Mouse (Mus musculus): ENCODE results near the gene Tomt. TPM values are rescaled to one million over a fixed set of nuclear protein-coding genes. Genes with fewer than 3 reads are reported as not detected.

Gene Tomt
- total RNA-seq, 2 experiments from 2014 or later: not detected

DNA sequence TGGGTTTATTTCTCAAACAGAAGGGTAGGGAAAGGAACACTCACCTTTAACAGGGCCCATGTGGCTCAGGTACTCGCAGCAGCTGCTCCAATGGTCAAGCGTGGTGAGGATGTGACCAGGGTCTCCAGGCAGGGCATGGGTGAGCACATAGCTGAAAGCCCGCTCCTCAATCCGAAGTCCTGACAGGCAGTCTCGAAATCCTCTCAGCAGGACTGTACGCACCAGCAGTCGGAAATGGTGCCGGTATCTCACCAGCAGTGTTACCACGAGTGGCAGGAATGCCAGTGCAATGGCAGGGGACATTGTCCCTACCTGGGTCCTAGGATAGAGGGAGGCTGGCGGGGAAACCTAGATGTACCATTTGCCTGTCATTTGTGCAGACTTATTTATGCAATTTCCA, 4.2 kb downstream of the Tomt start:
- no peak for DNase-seq

DNA sequence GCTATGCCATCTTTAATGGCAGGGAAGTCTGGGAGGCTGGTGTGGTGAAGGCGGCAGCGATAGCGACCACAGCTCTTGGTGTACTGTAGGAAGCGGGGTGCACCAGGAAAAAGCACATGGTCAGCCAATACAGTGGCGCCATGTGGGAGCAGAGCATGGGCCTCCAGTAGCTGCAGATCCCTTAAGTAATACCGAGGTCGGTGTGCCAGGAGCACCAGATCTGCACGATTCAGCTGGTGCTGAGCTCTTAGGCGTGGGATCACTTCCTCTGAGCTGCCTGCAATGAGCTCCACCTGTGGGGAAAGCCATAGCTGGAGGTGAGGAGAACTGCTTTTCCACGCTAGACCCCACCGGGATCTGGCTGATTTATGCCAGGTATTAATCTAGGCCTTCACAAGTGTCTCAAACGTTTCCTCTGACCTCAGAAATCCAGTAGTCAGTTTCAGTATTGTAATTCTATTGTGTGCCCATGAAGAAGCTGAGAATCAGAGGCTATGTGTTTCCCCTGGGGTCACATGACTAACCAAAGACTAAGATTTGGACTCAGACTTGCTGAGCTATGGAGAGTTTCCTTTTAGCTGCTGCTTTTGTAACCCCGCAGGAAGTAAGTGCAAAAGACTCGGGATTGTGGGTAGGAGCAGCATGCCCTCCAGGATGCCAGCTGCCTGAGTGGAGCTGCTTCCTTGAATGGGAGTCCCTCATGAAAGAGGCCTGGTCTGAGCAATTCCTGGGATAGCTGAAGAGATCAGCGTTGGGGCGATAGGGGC, 5.6 kb downstream of the Tomt start:
- DNase-seq: peak in 1 of 2 experiments; percentile 61

DNA sequence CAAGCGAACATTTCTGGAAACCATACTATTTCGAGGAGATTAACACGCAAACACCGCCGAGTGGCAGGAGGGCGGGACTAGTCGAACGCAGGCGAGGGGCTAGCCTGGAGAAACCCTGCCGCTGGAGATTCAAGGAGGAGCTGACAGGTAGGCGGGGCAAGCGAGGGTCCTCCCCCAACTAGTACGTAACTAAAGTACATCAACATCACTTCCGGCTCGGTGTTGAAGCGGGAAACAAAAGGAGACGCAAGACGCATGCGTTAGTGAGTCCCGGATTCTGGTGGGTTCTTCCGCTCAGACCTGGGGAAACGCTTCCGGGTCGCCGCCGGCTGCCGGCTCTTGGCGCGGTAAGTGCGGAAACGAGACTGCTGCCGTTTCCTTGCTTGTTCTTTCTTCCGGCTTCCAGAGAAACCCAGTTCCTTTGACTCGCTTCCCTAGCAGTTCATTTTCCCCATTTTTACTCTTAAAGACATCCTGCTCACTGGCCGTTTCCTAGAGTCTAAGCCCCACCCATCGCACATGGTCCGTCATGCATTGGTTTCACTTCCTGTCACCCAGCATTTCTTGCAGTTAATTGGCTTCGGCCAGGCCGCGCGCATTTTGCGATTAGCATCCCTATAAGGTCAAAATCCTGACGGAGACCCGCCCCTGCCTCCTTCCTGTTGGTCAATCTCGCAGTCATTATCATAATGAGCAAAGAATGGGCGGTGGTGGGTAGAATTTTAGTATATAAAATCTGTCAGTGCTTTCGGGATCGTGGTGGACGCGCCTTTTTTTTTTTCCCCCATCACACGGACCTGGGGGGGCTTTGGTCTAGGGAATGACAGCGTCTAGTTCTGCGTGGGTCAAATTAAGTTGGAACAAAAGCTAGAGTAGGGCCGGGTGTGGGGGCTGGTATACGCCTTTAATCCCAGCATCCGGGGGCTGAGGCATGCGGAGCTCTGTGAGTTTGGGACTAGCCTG, 9.8 kb downstream of the Tomt start:
- peak; percentile 97 to 99 for DNase-seq

DNA sequence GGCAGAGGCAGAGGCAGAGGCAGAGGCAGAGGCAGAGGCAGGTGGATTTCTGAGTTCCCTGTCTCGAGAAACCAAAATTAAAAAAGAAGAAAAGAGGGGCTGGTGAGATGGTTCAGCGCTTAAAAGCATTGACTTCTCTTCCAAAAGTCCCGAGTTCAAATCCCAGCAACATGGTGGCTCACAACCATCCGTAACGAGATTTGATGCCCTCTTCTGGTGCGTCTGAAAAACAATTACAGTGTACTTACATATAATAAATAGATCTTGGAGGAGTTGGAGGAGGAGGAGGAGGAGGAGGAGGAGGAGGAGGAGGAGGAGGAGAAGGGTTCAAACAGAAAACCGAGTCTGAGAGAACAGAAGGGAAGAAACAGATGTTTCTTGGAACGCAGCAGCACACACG, 10.5 kb downstream of the Tomt start:
- DNase-seq: peak in 1 of 2 experiments; percentile 26

DNA sequence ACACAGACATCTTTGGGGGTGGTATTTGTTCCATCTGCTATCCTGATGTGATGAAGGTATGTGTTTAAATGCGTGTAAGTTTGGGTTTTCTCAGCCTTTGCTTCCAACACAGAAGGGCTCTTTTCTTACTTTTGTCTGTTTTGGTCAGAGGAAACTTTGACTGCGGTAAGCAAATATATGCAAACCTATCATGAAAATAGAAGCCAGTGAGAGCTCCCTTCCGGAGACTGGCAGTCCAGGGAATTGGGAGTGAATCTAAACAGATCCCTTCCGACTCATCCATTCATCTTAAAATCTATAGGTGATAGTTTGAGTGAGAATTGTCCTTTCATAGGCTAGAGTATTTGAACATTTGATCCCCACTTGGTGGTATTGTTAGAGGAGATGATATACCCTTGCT, 17.7 kb downstream of the Tomt start:
- no peak for DNase-seq

DNA sequence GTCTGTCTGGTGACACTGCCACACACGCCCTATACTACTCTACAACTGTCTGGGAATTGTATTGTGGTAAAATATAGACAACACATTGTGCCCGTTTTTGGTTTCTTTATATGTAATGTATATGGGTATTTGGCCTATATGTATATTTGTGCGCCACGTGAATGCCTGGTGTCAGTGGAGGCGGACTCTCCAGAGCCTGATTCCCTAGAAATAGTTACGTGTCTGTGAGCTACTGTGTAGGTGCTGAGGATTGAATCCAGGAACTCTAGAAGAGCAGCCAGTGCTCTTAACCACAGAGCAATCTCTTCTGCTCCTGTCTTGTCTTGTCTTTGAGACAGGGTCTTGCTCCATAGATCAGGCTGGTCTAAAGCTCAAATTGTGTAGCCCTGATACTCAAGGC, 19.9 kb downstream of the Tomt start:
- no peak for DNase-seq

DNA sequence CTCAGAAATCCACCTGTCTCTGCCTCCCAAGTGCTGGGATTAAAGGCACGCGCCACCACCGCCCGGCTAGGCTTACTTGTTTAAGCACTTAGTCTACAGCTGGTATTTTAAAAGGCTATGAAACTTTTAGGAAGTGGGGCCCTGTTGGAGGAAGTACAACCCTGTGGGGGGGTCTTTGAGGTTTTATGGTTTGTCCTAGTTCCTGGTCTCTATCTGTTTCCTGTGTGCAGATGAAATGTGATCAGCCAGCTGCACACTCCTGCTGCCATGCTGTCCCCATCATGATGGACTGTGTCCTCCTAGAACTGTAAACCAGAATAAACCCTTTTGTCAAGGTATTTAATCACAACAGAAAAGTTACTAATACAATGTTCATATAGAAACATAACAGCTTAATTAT, 22.0 kb downstream of the Tomt start:
- DNase-seq: no peak

DNA sequence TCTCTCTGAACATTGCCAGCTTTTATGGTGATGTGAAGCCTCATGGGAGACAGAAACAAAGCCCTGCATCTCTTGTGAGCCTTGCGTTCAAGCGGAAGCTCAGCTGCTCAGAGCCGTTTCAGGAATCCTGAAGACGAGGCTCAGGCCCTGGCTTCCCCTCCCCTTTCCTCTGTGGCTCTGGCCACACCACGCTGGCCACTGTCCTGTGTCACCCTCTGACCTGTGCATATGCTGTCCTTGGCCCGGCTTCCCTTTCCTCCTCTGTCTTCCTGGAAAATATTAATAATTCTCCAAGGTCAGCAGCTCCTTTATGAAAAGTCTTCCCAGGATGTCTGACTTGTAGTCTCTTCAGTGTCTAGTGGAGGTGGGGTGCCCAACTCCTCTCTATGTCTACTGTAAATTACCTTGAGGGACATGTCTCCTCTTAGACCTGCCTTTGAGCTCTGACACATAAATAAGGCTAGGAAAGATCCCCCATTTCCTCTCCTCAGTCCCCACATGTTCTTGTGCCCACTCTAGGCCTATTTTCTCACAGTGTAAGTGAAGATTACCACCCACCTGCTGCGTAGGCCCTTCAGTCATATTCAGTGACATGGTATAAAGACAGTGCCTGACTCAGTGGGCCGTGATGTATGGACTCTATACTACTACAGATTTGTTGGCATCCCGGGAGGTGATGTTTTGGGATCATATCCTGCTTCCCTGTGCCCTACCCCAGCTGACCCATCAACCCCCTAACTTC, 23.6 kb downstream of the Tomt start:
- no peak for DNase-seq

DNA sequence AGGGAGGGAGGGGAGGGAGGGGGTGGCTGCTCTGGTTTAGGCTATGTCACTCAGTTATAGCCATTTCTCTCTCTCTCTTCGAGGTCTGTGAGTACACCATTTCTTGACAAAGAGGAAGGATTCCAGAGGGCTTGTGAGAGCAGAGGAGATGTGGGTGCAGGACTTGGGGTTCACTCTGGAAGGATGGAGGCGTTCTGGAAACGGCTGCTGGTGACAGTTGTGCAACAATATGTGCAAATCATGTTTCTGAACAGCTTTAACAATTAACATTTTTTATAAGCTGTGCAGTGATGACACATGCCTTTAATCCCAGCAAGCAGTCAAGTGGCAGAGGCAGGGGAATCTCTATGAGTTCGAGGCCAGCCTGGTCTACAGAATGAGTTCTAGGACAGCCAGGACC, 25.3 kb downstream of the Tomt start:
- no peak for DNase-seq

DNA sequence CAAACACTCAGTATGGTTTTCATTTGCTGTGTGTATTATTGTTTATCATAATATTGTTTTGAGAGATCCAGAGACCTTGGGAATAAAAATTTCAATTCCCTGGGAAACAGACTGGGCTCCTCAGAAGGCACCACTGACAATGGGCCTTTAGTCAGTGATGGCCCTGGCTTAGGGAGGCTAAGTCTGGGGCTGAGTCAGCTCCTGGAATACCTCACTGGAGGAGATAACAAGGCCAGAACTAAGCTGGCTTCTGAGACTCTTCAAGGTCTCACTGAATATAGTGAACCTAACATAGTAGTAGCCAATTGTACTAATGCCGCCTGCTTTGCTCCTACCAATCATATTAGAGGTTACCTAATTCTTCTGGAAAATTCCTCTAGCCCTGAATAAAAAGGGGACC, 30.2 kb downstream of the Tomt start:
- no peak for DNase-seq

DNA sequence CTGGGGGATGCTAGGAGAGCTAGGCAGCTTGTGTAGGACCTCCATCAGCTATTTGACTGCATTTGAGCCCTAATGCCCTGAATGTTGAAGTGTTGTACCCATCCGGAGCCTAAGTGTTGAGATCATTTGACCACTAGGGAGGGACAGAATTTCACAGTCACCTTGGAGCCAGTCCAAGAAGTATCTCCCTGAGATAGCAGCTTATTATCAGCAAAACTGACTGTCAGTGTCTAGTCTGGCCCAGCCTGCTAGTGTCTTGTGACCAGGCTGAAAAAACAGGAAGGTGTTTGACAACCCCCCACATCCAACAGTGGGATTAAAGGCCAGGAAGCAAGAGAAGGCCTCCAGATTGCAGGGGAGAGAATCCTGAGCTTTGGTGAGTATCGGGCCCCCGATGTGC, 34.9 kb downstream of the Tomt start:
- DNase-seq: peak; percentile 11 to 17

DNA sequence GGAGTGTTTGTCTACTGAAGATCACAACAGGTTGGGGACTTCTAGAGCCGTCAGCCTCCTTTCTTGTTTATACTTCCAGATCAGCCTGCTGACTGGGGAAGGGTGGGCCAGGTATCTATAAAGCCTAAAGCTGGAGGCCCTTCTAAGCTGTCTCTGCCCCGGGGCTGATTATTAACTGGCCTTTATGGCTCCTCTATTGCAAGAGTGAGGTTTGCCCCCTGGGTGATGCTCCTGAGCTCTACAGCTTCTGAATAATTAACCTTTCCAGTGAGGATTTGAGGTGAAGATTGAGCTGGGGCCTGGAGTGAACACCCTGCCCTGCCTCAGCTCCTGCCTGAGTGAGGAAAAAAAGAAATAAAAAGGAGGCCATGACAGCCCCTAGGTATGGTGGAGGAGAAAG, 35.5 kb downstream of the Tomt start, which contains the start of gene Folr1:
Folr1 (minus strand) TSS at position 160 of the 400 bp plus-strand sequence.
- no peak for DNase-seq

DNA sequence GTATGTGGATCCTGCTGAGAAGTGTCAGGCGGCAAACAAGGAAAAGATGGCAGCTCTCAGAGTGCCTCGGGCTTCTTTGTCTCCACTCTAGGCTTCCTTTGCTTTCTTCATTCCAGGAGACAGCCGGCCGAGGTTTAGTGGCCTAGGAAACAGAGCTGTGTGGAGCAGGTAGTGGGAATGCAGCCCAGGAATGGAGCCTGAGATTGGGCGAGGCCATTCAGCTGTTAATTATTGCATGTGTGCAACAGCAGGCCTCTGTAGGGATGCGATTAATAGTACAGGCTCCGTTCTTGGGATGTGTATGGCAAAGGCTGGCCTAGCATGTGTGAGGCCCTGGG, 37.0 kb downstream of the Tomt start:
- no peak for DNase-seq

DNA sequence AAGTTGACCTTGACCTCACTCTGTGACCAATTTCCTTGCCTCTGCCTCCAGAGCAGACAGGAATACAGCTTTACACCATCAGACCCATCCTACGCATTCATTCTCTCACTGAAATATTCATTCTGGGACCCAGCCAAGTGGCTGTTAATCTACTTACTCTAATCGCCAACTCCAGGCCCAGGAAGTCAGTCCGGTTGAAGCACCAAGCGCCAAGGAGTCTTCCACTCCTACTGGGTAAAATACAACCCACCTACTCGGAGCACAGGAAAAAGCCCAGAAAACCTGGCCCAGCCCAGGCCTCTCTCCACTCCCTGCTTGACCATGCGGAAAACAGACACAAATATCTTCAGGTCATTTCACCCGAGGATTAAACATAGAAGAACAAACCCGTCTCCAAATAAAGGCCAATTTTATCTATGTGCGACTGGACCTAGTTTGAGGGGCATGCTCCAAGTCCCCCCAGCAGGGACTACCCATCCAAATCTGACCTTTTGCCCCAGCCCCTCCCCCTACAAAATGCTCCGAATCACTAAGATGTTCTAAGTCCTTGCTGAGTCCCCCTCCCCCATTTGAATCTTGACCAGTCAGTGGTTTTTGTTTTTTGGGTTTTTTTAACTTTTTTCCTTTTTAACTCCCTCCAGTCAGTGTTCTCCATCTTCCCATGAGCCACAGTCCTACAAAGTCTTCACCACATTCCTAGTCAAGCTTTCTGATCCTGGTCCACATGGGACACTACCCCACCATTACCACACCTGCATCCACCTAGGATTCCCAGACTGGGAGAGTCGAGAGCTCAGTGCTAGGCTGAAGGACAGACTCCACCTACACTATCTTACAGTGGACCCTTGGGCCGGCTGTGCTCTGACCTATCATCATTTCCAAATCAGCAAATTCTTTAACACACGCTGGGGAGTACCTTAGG, 37.7 kb downstream of the Tomt start:
- peak in 1 of 2 experiments; percentile 23 for DNase-seq

DNA sequence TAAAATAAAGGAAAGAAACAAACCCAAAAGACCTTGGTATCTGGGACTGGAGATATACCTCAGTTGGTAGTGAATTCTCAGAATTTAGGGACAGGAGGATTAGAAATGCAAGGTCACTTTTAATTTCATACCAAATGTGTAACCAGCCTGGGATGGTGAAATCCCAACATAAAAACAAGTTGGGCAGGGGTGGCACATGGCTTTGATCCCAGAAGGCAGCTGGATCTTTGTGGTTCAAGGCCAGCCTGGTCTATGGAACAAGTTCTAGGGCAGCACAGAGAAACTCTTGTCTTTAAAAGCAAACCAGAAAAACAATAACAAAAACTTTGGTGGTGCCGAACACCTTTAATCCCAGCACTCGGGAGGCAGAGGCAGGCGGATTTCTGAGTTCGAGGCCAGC, 38.7 kb downstream of the Tomt start:
- DNase-seq: no peak

DNA sequence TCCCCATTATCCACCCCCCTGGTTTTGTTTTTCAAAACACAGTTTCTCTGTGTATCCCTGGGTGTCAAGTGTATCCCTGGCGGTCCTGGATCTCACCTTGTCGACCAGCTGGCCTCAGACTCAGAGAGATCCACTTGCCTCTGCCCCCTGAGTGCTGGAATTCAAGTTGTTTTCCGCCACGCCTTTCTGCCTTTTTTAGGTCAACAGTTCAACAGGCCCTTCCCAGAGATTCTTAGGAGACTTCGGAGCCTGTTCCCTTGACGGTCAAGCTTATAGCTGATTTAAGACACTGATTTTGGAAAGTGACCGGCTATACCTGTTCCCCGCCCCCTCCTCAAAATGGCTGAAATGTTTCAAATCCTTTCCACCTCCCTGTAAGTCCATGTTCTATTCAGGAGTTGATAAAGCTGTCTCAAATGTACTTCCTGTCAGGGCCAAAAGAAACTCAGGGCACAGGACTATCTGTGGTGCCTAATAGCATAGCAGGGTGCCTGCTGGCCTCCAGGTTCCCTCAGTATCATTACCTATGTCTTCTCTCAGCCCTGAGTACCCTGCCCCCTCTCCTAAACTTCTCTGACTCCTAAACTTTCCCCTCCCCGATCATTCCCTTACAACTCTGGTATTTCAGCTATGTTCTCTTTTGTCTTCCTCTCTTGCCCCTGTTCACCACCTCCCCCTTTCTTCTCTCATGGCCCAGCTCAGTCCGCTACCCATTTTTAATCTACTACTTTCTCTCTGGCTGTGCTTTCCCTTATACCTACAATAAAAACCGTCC, 39.5 kb downstream of the Tomt start:
- DNase-seq: no peak

DNA sequence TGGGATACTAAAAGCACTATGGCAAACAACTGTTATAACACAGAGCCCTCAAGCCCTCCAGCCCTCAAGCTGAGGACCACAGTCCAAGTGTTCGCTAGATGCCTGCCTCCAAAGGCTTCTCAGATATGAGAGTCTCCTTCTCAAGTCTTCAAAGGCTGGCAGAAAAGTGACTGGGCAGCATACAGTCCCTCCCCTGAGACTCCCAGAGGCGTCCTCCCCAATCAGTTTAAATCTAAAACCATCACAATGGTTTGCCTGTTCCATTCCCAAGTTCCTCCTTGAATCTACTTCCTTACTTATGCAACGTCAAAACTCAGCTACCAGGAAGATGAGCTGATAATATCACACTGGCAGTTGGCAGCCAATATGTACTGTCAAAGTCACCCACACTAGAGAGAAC, 42.7 kb downstream of the Tomt start, which contains the start of gene Anapc15:
Anapc15 (plus strand) TSS at position 301 of the 400 bp plus-strand sequence.
- DNase-seq: no peak

DNA sequence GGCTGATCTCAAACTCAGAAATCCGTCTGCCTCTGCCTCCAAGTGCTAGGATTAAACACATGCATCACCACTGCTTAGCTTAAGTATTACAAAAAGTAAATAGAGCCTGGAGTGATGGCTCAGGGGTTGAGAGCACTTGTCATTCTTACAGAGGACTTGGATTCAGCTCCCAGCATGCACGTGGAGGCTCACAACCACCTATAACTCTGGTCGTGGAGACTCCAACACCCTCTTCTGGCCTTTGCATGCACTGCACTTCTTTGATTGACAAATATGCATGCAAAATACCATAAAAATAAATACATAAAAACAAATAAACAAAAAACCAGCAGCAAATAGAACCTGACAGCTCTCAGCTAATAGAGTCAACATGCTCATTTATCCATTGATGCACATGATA, 43.9 kb downstream of the Tomt start:
- DNase-seq: no peak

DNA sequence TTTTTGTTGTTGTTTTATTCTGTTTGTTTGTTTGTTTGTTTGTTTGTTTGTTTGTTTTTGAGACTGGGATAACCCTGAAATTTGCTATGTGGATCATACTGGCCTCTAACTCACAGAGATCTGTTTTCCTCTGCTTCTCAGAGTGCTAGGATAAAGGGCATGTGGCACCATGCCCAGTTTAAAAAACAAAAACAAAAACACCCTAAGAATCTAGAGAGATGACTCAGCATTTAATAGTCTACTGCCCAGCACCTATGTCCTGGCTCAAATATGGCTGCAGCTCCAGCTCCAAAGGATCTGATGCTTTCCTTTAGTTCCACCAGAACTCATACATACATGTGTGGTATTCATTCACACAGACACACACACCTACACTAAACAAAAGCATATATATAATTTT, 45.2 kb downstream of the Tomt start:
- DNase-seq: no peak

DNA sequence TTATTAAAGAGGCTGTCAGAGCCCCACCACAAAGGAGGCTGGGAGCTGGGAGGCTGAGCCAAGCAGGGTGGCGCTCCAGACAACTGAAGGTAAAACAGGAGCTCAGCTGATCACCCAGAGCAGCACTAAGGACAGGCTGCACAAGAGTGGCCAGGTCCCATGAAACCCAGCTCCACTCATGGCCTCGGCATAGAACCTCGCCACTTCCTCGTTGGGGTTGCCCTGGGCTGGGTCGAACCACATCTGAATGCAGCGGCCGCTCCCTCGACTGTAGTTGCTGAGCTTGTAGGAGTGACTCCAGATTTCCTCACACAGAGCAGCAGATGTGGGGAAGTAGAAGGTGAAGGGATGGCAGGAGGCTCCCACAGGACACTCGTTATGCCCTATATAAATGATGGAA, 47.8 kb downstream of the Tomt start:
- peak in 1 of 2 experiments; percentile 39 for DNase-seq

DNA sequence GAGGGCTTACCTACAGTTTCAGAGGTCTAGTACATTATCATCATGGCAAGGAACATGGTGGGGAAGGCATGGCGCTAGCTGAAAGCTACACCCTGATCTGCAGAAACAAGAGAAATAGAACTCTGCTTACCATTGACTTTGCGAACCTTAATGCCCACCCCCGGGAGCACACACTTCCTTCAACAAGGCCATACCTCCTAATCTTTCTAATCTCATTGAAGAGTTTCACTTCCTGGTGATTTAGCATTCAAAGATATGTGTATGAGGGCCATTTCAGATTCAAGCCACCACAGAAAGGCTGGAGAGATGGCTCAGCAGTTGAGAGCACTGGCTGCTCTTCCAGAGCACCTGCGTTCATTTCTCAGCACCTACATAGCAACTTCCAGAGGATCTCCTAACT, 49.1 kb downstream of the Tomt start, which contains the start of gene Folr2:
Folr2 (minus strand) TSS at position 101 of the 400 bp plus-strand sequence.
- no peak for DNase-seq
